Mouse (Mus musculus): ENCODE data around the gene Luzp4.
"Not testable (repeated sequence)": the region's sequence is repeated elsewhere in the genome, so short reads cannot be mapped to it uniquely, and the experiment has no call there.

Luzp4 gene

DNA sequence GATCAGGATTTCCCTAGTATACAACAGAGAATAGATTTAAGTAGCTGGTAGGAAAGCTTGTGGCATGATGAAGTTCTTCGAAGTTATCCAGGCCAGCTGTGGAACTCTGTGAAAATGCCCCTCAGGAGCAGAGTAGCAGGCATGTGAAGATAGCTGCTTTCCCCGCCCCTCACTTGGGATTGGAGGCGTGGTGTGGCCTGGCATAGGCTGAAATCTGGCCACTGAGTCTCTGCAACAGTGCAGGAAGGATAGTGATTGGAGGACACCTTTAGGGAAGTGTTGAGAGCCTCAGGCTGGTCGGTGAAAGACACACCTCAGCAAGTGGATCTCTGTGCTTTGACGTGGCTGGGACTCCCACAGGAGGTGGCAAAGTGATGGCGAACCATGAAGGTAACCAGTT is at the start of gene Luzp4:
TSS of gene Luzp4 (plus strand) at position 301 of the 400 bp plus-strand sequence.
- not testable (repeated sequence) for DNase-seq (ENCODE audit: low read depth, low spot score)

DNA sequence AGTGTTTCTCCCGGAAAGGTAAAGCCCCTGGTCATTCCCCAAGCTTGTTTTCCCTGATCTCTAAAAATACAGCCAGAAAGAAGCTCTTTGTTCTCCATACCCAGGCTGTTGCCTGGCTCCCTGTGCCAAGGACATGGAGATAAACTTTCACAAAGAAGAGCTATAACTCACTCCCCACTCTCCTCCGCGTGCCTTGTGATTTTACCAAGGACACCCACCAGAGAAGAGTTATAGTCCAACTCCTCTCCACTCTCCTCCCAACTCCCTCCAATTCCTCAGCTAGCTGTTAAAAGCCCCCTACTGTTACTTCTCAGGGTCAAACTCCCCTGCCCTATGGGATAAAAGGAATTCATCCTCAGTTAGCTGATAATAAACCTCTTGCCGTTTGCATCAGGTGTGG is 15.6 kb upstream of the Luzp4 start:
- DNase-seq (ENCODE audit: low read depth, low spot score), result not testable (repeated sequence)

Measured in embryo, embryonic 11.5 days (tissue).